Mouse (Mus musculus) E14TG2a.4 (cell line): ENCODE measurements around the gene Asb2.

ENCODE experiments used
- CTCF ChIP-seq: conservative IDR thresholded peaks from 2 replicates; pipeline ENCODE4 v1.5.1; 2014; ENCODE audit warnings: low read length
- NANOG ChIP-seq: IDR thresholded peaks from 2 replicates; pipeline ENCODE4 v1.6.1; 2014; ENCODE audit warnings: borderline replicate concordance, low read length, mixed read lengths

DNA sequence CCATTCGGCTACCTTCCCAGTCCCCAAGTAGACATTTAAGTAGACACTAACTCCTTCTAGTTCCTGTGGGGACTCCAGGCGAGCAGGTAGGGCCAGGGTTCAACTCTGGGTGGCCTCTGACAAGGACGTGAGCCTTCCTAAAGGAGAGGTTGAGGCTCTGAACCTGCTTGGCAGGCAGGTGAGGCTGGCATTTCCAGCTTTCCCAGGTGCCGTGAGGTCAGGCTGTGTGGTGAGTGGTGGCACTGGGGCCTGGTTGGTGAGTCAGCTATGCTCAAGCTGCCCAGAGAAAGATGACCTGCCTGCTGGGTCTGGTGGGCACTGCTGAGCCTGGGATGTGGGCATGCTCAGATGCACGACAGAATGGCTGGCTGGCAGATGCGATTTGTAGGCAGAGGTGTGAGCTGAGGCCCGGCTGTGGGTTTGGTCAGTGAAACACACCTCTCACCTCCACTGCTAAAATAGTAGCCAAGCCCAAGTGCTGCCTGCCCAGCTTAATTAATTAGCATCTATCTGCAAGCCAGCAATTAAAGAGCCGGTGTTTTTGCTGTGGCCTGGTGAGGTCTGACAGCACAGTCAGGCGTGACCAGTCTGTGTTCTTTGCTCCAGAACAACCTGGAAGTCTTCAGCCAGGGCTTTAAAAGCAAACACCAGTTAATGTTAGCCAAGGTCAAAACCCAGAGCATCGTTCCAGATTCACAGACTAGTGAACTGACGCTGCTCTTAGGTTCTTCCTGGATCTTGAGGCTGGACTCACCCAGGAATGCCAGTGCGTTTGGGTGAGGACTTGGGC lies 39.9 kb upstream of the Asb2 start:
- no peak for TF ChIP-seq CTCF
- TF ChIP-seq NANOG: no peak
